Mouse (Mus musculus): ENCODE measurements around the gene Foxo1.

Gene Foxo1

DNA sequence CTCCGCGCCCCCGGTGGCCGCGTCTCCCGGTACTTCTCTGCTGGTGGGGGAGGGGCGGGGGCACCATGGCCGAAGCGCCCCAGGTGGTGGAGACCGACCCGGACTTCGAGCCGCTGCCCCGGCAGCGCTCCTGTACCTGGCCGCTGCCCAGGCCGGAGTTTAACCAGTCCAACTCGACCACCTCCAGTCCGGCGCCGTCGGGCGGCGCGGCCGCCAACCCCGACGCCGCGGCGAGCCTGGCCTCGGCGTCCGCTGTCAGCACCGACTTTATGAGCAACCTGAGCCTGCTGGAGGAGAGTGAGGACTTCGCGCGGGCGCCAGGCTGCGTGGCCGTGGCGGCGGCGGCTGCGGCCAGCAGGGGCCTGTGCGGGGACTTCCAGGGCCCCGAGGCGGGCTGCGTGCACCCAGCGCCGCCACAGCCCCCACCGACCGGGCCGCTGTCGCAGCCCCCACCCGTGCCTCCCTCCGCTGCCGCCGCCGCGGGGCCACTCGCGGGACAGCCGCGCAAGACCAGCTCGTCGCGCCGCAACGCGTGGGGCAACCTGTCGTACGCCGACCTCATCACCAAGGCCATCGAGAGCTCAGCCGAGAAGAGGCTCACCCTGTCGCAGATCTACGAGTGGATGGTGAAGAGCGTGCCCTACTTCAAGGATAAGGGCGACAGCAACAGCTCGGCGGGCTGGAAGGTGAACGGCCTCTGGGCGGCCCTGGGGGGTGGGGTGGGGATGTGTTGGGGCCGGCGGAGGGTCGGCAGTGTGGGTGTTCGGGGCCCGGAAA is 789 bp downstream of the Foxo1 start:
- DNase-seq (ENCODE audit: low spot score), result no peak

DNA sequence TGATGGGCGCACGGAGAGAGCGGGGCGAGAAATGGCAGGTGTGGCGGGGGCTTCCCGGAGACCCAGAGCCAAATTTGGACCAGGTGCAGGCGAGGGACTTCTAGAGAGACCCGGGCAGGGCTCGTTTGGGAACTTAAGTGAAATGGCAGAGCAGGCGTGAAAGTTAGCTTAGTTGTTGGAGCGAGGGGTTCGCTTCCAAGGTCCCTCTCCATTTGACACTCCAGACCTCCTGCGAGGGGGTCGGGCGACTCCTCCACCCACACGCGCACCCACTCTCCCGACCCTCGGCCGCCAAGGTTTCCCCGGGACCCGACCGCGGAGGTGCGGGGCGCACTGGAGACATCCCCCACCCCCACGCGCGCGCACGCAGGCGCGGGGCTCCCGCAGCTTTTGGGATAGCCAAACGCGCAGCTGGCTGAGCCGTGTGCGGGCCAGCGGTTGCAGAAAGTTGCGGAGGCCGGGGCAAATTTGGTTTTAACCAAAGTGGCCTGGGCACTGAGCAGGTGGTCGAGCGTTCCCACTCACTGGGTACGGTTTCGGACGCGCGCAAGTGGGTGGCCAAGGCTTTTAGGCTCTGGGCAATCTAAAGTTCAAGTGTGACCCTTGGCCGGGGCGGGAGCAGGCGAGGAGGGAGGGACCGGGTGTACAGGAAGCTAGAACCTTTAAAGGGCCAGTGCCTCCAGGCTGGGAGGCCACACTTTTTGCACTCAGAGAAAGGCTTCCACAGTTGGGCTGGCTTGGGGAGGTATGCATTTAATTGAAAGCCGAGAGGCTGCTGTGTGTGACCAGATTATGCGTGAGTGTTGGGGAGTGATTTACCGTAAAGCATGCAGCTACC is 1.6 kb downstream of the Foxo1 start:
- DNase-seq (ENCODE audit: low spot score), result no peak

DNA sequence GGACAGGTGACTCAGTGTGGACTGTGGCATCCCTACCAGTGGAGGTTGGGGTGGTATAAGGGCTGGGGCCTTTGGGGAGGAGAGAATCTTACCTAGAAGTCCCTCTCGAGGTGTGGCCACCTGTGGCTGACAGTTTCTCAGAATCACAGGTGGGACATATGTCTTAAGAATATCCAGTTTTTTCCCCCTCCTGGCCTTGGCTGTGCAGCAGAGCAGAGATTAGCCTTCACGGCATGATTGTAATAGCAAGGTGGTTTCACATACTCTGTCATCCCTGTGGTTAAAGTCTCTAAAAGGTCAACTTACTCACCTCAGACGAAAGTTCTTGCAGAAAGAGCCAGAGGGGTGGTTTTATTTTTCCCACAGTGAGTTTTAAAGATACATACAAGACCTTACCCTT is 2.4 kb downstream of the Foxo1 start:
- no peak for DNase-seq (ENCODE audit: low spot score)

DNA sequence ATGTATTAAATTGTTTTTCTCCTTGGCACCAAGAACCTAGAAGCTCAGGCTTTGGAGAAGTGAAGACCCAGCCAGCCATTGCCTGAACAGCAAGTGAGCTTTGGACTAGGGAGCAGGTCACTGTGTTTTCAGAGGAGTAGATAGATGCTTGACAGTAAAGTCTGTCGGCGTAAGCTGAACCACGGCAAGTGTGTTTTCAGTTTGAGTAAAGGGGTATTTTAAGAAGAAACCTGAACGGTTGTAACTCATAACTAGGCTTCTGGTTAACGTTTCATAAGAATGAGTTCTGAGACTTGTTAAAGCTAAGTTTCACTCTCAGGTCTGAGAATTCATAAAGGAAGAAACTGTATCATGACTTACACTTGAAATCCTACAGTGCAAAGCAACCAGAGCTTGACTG is 3.2 kb downstream of the Foxo1 start:
- no peak for DNase-seq (ENCODE audit: low spot score)

DNA sequence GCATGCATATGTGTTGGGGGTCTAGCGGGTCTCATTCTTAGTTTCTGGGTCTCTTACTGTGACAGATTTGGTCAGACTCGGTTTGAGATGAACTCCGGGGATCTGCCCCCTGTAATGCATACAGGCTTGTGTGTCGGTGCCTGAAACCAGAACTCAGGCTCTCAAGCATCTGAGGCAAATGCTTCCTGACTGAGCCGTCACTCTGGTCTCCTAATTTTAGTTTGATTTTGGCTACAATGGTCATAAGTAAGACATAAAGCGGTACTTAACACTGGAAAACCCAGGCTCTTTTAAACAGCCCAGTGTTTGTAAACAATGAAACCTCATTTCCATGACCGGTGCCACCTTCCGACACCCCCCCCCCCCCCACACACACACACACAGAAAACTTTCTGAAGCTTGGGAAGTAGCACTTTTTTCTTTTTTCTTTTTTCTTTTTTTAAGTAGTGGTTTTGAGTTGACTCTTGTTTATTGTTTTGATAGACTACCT is 4.3 kb downstream of the Foxo1 start:
- DNase-seq (ENCODE audit: low spot score), result no peak

DNA sequence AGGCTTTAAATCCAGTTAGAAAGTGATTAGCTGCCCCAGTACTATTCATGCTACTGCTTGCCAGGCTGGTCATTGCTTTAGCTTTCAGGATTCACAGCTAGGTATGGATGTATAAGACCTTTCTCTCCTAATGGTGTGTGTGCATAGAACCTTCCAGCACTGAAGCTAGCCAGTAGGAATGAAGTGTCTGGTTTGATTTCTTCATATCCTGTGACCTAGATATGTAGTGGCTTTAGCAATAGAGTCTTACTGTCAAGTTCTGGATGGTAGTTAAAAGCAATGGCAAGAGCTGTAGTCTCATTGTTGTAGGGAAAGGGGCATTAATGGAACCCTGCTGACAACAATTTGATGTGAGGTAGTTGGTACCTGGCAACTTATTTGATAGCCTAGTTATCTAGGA is 6.3 kb downstream of the Foxo1 start:
- no peak for DNase-seq (ENCODE audit: low spot score)

DNA sequence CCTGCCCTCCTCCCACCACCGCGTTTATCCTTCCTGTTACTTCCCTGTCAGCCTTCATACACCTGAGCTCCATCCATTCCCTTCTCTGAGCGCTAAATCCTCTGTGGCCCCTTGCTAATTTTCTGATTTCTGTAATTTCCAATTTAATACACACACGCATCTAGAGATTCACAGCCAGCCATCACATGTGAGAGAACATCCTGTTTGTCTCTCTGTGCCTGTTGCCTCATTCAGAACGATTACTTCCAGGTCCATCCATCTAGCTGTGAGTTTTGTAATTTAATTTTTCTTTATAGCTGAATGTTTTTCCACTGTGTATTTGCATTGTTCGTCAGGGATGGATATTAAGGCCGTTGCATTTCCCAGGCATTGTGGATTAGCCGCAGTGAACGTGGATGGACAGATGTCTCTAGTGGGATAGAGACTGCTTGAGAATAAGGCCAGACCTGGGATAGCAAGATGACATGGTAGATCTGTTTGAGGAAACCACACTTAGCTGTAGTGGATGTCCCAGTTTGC is 7.0 kb downstream of the Foxo1 start:
- no peak for DNase-seq (ENCODE audit: low spot score)

DNA sequence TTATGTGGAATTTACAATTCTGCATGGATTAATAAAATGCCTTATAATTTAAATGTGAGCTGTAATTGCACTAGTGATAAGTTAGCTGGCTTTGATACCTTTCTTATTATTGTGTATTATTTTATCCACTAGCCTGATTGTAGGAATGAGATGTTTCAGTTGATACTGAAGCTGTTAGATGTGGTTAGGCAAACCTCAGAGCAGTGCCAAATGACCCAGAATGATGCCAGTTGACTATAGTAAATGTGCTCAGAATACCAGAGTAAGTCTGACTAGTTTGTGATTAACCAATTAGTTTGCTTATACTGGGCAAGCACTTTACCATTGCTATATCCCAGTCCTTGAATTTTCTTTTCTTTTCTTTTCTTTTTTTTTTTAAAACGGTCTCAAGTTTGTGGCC is 12.5 kb downstream of the Foxo1 start:
- DNase-seq (ENCODE audit: low spot score), result no peak

DNA sequence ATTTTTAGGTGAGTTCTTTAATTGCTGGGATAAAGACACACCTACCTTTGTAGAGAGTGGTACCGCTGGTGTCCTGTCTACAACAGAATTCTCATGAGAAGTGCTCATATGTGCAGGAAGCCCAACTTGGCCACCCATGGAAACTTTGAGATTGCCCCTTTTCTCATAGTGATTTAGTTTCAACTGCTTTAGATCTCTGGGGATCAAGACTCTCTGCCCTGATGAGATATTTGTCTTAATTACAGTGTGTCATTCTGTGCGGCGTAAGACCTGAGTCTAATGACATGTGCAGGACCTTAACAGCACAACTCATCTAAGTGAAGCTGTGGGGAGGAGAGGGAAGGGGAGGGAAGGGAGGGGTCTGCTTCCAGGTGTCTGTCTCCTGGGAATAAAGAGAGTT is 13.7 kb downstream of the Foxo1 start:
- DNase-seq (ENCODE audit: low spot score), result no peak

DNA sequence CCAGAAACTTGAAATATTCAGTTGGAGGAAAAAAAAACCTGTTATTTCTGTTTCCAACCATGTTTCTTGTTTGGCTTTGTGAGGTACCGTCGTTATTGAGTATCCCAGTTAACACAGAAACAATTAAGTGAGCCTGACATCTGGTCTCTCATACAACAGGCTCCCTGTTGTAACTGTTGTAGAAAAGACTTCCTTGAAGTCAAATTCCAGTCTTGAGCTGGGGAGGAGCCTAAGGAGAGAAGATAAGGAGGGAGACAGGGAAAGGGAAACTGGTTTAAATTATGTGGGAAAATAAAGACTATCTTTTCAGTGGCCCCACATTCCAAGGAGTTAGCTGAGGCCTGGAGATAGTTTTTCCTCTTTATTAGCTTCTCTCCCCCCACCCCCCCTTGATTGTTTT is 14.2 kb downstream of the Foxo1 start:
- DNase-seq (ENCODE audit: low spot score), result no peak

DNA sequence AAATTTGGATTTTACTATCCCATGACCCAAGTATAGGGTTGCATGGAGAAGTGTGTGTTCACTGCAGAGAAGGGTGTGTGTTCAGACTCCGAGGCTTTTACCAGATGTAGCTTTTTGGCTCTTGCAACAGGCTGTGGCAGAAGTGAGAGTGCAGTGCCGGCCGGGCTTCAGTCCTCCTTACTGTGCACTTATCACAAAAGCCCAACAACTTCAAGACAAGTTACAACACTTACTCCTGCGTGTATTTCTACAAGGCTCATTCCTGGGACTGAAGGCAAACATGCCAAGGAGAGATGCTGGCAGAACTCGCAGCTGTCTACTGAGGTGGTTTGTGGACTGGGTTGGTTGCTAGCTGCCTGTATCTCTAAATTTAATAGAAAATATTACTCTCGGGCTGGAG is 15.4 kb downstream of the Foxo1 start:
- DNase-seq (ENCODE audit: low spot score), result no peak

DNA sequence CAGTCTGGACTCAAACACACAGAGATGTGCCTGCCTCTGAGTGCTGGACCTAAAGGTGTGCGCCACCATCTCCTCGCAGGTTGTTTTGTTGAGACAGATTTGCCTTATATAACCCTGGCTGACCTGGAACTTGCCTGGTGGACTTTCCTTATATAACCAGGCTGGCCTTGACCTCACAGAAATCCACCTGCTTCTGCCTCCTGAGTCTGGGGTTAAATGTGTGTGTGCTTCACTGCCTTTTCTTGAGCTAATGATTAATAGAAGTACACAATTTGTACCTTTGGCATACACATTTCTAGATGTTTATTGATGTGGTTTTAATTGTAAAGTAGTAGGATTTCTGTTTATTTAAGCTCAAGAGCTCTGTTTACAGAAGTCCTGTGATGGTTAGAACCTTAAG is 22.7 kb downstream of the Foxo1 start:
- no peak for DNase-seq (ENCODE audit: low spot score)

DNA sequence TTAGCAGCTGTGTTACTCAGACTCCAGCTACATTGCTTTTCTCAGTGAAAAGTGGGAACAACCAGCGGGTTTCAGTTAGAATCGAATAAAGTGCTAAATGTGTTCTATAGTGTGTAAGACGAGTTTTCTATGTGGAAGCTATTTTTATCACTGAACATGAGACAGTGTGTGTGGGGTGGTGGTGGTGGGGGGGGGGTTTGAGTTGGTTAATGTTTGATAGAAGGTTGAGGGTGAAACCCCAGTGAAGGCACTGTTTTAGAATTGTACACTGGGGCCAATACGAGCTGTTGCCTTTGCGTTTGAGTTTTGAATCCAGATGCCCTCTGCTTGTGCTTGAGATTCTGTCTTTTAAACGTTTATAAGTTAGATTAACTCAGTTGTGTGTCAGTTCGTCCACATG is 24.4 kb downstream of the Foxo1 start:
- no peak for DNase-seq (ENCODE audit: low spot score)

DNA sequence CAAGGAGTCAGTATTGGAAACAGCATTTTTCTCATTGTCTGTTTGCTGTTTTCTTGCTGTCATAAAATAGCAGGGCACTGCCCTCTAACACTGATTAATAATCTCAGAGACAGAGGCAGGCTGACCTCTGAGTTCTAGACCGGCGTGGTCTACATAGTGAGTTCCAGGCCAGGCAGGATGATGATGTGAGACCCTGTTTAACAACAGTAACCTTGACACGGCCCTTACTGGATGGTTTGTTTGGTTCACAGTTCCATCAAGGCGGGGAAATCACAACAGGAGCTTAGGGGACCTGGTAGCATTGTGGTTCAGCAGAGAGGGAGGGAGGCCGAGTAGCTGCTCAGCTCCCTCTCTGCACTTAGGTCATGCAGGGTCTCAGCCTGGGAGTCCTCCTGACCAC is 25.8 kb downstream of the Foxo1 start:
- DNase-seq (ENCODE audit: low spot score), result no peak

DNA sequence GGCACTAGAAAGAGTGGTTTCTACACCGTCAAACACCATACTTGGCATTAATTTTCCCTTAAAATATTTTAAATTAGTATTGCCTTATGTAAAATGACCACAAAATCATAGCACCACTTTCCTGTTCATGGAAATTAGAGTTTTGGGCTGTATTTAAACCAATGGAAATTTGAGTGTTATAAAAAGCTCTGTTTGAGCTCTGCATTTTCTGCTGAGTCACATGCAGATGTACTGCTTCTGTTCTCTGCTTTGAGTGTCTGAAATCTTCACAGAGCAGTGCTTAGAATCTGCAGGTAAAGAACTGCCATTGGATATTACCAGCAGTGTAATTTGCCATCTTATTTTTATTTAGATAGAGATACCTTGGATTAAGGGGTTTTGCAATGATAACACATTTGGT is 27.6 kb downstream of the Foxo1 start:
- DNase-seq (ENCODE audit: low spot score), result no peak

DNA sequence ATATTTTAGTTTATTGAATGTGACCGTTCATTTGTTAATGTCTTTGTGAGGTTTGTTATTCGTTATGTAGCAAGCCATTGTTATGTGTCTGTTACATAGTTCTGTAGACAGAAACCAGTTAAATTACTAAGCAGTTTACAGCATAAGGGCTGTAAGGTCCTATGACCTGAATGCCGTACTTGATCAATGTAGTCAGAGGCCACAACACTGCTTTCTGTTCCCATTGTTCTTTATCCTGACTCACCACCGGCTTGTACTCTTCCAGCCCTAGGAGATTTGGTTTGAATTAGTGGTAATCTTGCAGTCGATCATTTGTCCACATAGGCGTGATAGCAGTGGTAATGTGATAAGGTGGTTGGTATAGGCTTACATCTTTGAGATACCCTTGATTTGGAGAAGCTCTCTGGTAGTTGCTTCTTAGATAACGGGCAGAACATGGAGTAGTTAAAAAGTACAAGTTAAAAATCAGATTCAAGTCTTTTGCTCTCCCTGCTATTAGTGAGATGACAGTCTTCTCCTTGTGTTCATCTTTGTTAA is 28.2 kb downstream of the Foxo1 start:
- DNase-seq (ENCODE audit: low spot score), result no peak

DNA sequence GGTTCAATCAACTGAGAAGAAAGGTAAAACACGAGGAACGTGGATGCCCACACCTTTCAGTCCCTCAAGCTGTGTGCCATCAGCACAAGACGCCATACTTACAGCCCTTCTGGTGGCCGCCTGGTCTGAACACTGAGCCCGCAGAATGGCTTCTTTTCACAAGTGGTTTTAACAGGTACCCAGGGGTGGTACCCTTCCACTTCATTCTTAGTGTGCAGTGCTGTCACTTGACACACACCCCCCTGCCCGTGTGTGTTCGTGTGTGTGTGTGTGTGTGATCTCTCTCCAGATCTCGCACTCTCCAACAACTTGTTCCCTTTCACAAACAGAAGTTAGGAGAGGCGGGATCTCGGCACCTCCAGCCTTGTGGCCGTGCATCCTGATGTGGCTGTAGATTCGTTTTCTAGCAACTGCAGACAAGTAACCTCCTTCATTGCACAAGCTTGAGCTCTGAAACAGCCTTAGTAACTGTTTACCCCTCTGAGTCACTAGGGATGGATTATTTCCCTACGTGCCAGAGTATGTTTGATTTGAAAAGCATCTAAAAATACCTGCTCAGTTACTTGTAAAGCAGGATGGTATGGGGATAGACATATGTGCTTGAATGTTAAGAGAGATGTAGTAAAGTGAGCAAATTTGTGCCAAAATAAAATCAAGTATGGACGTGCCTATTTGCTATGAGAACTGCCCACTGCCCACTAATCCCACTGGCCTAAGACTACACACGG is 29.3 kb downstream of the Foxo1 start:
- no peak for DNase-seq (ENCODE audit: low spot score)

DNA sequence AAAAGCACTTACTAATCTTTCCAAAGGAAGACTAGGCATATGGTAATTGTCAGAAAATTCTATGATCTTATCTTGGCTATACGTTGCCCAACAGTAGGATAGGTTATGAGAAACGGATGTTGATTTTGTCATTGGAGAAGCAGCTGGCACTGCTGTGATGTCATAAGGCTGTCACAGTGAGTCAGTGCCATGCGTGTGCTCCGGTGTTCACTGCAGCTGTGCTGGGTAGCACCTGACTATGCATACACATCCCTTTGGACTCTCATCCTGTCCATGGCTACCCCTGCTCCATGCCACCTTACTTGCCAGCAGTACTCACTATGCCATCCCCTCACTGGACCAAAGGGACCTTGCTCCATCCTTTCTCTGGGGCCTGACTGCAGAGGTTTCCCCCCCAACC is 30.5 kb downstream of the Foxo1 start:
- DNase-seq (ENCODE audit: low spot score), result no peak

DNA sequence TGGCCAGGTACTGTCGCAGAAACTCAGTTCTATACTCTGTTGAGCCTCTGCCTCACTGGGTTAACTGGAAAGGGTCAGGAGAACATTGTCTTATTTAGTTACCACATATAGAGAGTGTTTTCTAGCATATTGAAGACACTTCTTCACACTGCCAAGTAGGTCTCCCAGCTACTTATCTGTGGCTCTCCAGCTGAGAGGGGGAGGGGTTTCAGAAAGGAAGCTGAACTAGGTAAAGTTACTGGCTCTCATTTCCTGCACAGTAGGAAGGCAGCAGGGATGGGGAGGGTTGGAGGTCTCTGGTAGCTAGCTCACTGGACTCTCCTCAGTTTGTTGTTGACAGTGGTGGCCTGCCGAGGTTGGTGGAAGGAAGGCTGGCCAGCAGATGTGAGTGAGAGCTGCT is 31.2 kb downstream of the Foxo1 start:
- DNase-seq (ENCODE audit: low spot score), result no peak

DNA sequence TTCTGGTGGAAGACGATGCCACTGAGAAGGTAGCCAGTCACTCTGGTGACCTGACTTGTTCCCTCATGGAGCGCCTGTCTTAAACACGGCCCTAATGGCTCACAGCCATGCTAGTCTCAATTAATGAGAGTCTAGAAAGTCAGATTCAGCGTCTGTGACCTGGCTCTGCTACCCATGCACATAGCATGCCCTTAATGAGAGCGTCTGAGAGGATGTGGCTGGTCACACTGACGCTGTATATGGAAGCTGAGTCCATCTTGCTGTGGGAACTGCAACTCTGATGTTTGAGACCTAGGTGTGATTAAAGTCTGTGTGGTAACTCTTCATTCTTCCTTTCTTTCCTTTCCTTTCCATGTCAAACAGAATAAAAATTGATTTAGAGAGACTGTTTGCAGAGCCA is 32.4 kb downstream of the Foxo1 start:
- no peak for DNase-seq (ENCODE audit: low spot score)

DNA sequence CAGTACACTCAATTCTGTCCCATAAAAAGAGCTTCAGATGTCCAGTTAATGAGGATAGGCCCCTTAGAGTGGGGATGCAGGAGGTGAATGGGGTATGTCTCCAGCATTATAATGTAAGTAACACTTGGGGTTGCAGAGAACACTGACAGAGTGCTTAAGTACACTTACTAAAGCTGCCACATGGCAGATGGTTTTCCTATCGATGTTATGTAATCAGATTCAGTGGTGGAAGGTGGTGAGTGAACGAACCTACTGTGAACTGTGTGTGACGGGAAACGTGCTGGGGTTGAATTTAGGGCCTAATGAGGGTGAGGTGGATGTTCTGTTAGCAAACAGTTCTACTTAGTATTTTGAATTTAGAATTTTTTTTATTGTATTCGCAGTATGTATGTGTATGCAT is 35.2 kb downstream of the Foxo1 start:
- DNase-seq (ENCODE audit: low spot score), result no peak

DNA sequence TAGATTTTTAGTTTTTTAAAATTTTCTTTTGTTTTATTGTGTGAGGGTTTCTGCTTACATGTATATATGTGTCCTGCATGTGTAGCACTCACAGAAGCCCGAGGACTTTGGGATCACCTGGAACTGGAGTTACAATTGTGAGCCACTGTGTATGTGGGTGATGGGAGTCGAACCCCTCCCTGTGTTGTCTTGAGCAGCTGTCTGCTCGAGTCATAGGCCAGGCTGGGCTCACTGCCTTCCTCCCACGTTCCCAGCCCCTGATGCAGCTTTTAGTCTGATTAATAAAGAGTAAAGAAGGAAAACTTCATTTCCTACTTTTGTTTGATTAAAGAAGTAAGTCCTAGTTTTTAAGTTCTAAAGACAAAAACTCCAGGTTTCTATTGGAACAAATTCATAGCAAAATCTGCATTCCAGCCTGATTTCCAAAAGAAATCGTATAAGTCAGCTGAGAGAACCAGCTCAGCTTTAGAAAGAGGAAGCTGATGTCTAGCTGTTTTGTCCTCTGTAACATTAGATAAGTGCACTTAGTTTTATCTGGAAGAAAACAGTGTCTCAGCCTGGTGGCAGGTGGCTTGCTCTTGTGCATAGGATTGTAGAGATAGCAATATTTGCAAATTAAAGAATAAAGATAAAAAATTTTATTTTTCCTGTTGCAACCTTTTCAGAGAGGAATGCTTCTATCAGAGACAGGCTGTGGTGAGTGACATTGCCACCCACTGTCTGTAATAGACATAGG is 40.6 kb downstream of the Foxo1 start:
- no peak for DNase-seq (ENCODE audit: low spot score)
